Mouse (Mus musculus): ENCODE measurements around the gene Aqp5. TPM values are rescaled to one million over a fixed set of nuclear protein-coding genes. Genes with fewer than 3 reads are reported as not detected.

Aqp5 gene
- polyA plus RNA-seq, 1 experiment = not detected

- no peak within 1 kb of the TSS for H3K4me3 ChIP-seq (ENCODE audit: insufficient read depth, low read length)
- H3K27ac ChIP-seq (ENCODE audit: insufficient read depth, low read depth, low read length) = no peak within 1 kb of the TSS
- no peaks in the 10 kb centered on the region for H3K4me1 ChIP-seq (ENCODE audit: control insufficient read depth, insufficient read depth, low read length)
- TF ChIP-seq POLR2A (IDR thresholded peaks at IDR 0.05; ENCODE audit: borderline replicate concordance, low read depth, low read length) (no peak), CTCF (IDR thresholded peaks at IDR 0.05; ENCODE audit: low read depth, low read length) (no peak)
These were observed 11.6 kb upstream of the Aqp5 start, which contains the start of gene Aqp2 for GRCm38 (mm10) chr15:99578802-99579485. Aqp2 (plus strand) TSS chr15:99579055.

GRCm38 (mm10) chr15:99583463-99584344 is 6.9 kb upstream of the Aqp5 start:
- no peak overlapping the region for H3K27ac ChIP-seq (ENCODE audit: insufficient read depth, low read depth, low read length)
- TF ChIP-seq CTCF (IDR thresholded peaks at IDR 0.05; ENCODE audit: low read depth, low read length) (no peak), POLR2A (IDR thresholded peaks at IDR 0.05; ENCODE audit: borderline replicate concordance, low read depth, low read length) (no peak)
- H3K4me1 ChIP-seq (ENCODE audit: control insufficient read depth, insufficient read depth, low read length) = peaks cover 14% of the 10 kb centered on the region
- peak overlapping the region; percentile 45 for H3K4me3 ChIP-seq (ENCODE audit: insufficient read depth, low read length)

GRCm38 (mm10) chr15:99584407-99585202 is 6.0 kb upstream of the Aqp5 start:
- H3K27ac ChIP-seq (ENCODE audit: insufficient read depth, low read depth, low read length) = no peak overlapping the region
- H3K4me1 ChIP-seq (ENCODE audit: control insufficient read depth, insufficient read depth, low read length) = peaks cover 14% of the 10 kb centered on the region
- TF ChIP-seq POLR2A (IDR thresholded peaks at IDR 0.05; ENCODE audit: borderline replicate concordance, low read depth, low read length) (no peak), CTCF (IDR thresholded peaks at IDR 0.05; ENCODE audit: low read depth, low read length) (no peak)
- peak overlapping the region; percentile 45 for H3K4me3 ChIP-seq (ENCODE audit: insufficient read depth, low read length)

- Histone ChIP-seq H3K4me3 (ENCODE audit: insufficient read depth, low read length) (no peak overlapping the region), H3K27ac (ENCODE audit: insufficient read depth, low read depth, low read length) (no peak overlapping the region), H3K4me1 (ENCODE audit: control insufficient read depth, insufficient read depth, low read length) (peaks cover 14% of the 10 kb centered on the region)
- TF ChIP-seq POLR2A (IDR thresholded peaks at IDR 0.05; ENCODE audit: borderline replicate concordance, low read depth, low read length) = no peak
- no peak for TF ChIP-seq CTCF (IDR thresholded peaks at IDR 0.05; ENCODE audit: low read depth, low read length)
These were observed 4.8 kb upstream of the Aqp5 start for GRCm38 (mm10) chr15:99585741-99586140.

GRCm38 (mm10) chr15:99586525-99586924 is 4.1 kb upstream of the Aqp5 start:
- no peak for TF ChIP-seq POLR2A (IDR thresholded peaks at IDR 0.05; ENCODE audit: borderline replicate concordance, low read depth, low read length)
- TF ChIP-seq CTCF (IDR thresholded peaks at IDR 0.05; ENCODE audit: low read depth, low read length) = no peak
- H3K4me1 ChIP-seq (ENCODE audit: control insufficient read depth, insufficient read depth, low read length) = peaks cover 14% of the 10 kb centered on the region
- H3K4me3 ChIP-seq (ENCODE audit: insufficient read depth, low read length) = no peak overlapping the region

GRCm38 (mm10) chr15:99589237-99589636 is 1.3 kb upstream of the Aqp5 start:
- no peak overlapping the region for H3K4me3 ChIP-seq (ENCODE audit: insufficient read depth, low read length)
- TF ChIP-seq POLR2A (IDR thresholded peaks at IDR 0.05; ENCODE audit: borderline replicate concordance, low read depth, low read length) = no peak
- TF ChIP-seq CTCF (IDR thresholded peaks at IDR 0.05; ENCODE audit: low read depth, low read length) = no peak
- H3K27ac ChIP-seq (ENCODE audit: insufficient read depth, low read depth, low read length) = no peak overlapping the region
- H3K4me1 ChIP-seq (ENCODE audit: control insufficient read depth, insufficient read depth, low read length) = peaks cover 12% of the 10 kb centered on the region

More at GRCm38 (mm10) chr15:99586525-99586924, 4.1 kb upstream of the Aqp5 start:
- H3K27ac ChIP-seq (ENCODE audit: insufficient read depth, low read depth, low read length) = no peak overlapping the region

GRCm38 (mm10) chr15:99589704-99590103 is 878 bp upstream of the Aqp5 start:
- no peak for TF ChIP-seq POLR2A (IDR thresholded peaks at IDR 0.05; ENCODE audit: borderline replicate concordance, low read depth, low read length)
- no peak for TF ChIP-seq CTCF (IDR thresholded peaks at IDR 0.05; ENCODE audit: low read depth, low read length)
- no peak overlapping the region for H3K4me3 ChIP-seq (ENCODE audit: insufficient read depth, low read length)
- no peak overlapping the region for H3K27ac ChIP-seq (ENCODE audit: insufficient read depth, low read depth, low read length)
- peaks cover 8% of the 10 kb centered on the region for H3K4me1 ChIP-seq (ENCODE audit: control insufficient read depth, insufficient read depth, low read length)

- no peak overlapping the region for H3K27ac ChIP-seq (ENCODE audit: insufficient read depth, low read depth, low read length)
- no peak overlapping the region for H3K4me3 ChIP-seq (ENCODE audit: insufficient read depth, low read length)
- no peak for TF ChIP-seq POLR2A (IDR thresholded peaks at IDR 0.05; ENCODE audit: borderline replicate concordance, low read depth, low read length)
- TF ChIP-seq CTCF (IDR thresholded peaks at IDR 0.05; ENCODE audit: low read depth, low read length) = no peak
- no peaks in the 10 kb centered on the region for H3K4me1 ChIP-seq (ENCODE audit: control insufficient read depth, insufficient read depth, low read length)
These were observed 1.6 kb downstream of the Aqp5 start for GRCm38 (mm10) chr15:99592177-99592576.

GRCm38 (mm10) chr15:99592877-99593276 is 2.3 kb downstream of the Aqp5 start:
- Histone ChIP-seq H3K27ac (ENCODE audit: insufficient read depth, low read depth, low read length) (no peak overlapping the region), H3K4me1 (ENCODE audit: control insufficient read depth, insufficient read depth, low read length) (no peaks in the 10 kb centered on the region), H3K4me3 (ENCODE audit: insufficient read depth, low read length) (no peak overlapping the region)
- TF ChIP-seq CTCF (IDR thresholded peaks at IDR 0.05; ENCODE audit: low read depth, low read length) (no peak), POLR2A (IDR thresholded peaks at IDR 0.05; ENCODE audit: borderline replicate concordance, low read depth, low read length) (no peak)

Data from bone marrow macrophage, adult 2 months (primary cell).